20 mouse cellular contexts compared by ENCODE assay signal in genomic region chr5:17843316-17843715, GRCm38 (mm10). TPM values are rescaled to one million over a fixed set of nuclear protein-coding genes. Genes with fewer than 3 reads are reported as not detected.
DNase-seq lines count a peak whose midpoint lies in the region; ATAC-seq and TF ChIP-seq lines count a peak whose summit lies in the region.
"Had no signal": no experiment of that assay in that cellular context is flagged by ENCODE, and none has a peak within 500 bp of the region (broad histone marks: within the 10 kb centered on the region; RNA-seq: fewer than 3 reads in every experiment).

No protein-coding gene starts in this region.

- intact Hi-C loops in heart, postnatal 10 days (cut with DNase I), result no loop called here

- no peak for TF ChIP-seq EP300 in CH12.LX (IDR thresholded peaks at IDR 0.05; ENCODE audit: low read length)

- peaks cover 32% of the 10 kb centered on the region for H3K4me1 ChIP-seq in heart, embryonic 13.5 days
- no peaks in the 10 kb centered on the region; the same call in 1 of the 2 replicates for H3K4me1 ChIP-seq in kidney, embryonic 16.5 days (ENCODE audit: insufficient read depth, low read length)
- H3K4me1 ChIP-seq in CH12.LX (ENCODE audit: control insufficient read depth in 1 of 2, insufficient read depth in 2 of 2), result peaks cover 3 to 34% of the 10 kb centered on the region in 2 experiments; a peak in 2 of 4 replicates
- H3K4me1 ChIP-seq in bone marrow macrophage, adult 2 months (ENCODE audit: control insufficient read depth, insufficient read depth, low read length), result peaks cover 34% of the 10 kb centered on the region
- H3K4me1 ChIP-seq: hindbrain, embryonic 12.5 days; midbrain, embryonic 13.5 days; stomach, embryonic 15.5 days had no signal

- ATAC-seq in heart, embryonic 13.5 days (ENCODE audit: extremely low read depth, insufficient number of reproducible peaks, low FRiP score, low TSS enrichment), result no peak
- ATAC-seq in kidney, embryonic 16.5 days (ENCODE audit: low FRiP score, low TSS enrichment), result no peak
- ATAC-seq: forebrain, embryonic 14.5 days; inflammation-experienced regulatory T-cells, adult 6 months; midbrain, embryonic 13.5 days had no signal

- in situ Hi-C loops in CH12.LX (cut with MboI; ENCODE audit: low pct_ligation_motif_present, low pct_unique_long_range_greater_than_20kb, low sequenced_read_pairs), result loop anchor here (10.0 kb wide), 1 partner anchor 171 kb away; no protein-coding TSS in a partner anchor

- no peak for DNase-seq in heart, postnatal 10 days
- DNase-seq in kidney, postnatal 14 days, result peak; percentile 21
- DNase-seq in CH12.LX (ENCODE audit: extremely low read depth), result no peak
- DNase-seq in layer of hippocampus, postnatal 36 days, result no peak
- DNase-seq: cerebellum, postnatal 25 days; gastrocnemius, postnatal 36 days; left cerebral cortex, postnatal 4 days; right cerebral cortex, postnatal 14 days had no signal

- H3K36me3 ChIP-seq in heart, embryonic 13.5 days, result no peaks in the 10 kb centered on the region
- no peaks in the 10 kb centered on the region for H3K36me3 ChIP-seq in kidney, embryonic 16.5 days (ENCODE audit: insufficient read depth, low read length)
- peaks cover 2 to 5% of the 10 kb centered on the region in 2 experiments for H3K36me3 ChIP-seq in CH12.LX (replicated peaks in 1 of 2; ENCODE audit: control insufficient read depth in 1 of 2, insufficient read depth in 1 of 2, low read length in 1 of 2)
- H3K36me3 ChIP-seq: G1E; hindbrain, embryonic 12.5 days; midbrain, embryonic 13.5 days; stomach, embryonic 15.5 days had no signal

- 67% methylated on average over 5 of the region's 5 CpGs for WGBS in heart, embryonic 13.5 days
- WGBS in kidney, embryonic 16.5 days, result 39% methylated on average over 5 of the region's 5 CpGs

- H3K79me2 ChIP-seq in CH12.LX (replicated peaks; ENCODE audit: control insufficient read depth, extremely low read depth, insufficient read depth, poor library complexity, severe bottlenecking), result peaks cover 35% of the 10 kb centered on the region

- TF ChIP-seq RAD21 in CH12.LX (IDR thresholded peaks at IDR 0.05; ENCODE audit: low read depth, low read length), result no peak

- H3K9ac ChIP-seq in heart, embryonic 13.5 days, result no peak overlapping the region
- no peak overlapping the region for H3K9ac ChIP-seq in kidney, embryonic 16.5 days (replicated peaks; ENCODE audit: low read length)
- no peak overlapping the region for H3K9ac ChIP-seq in CH12.LX (ENCODE audit: insufficient read depth, low read depth)
- H3K9ac ChIP-seq: hindbrain, embryonic 12.5 days; liver, embryonic 14.5 days; midbrain, embryonic 13.5 days; stomach, embryonic 15.5 days had no signal

- no peaks in the 10 kb centered on the region for H3K27me3 ChIP-seq in heart, embryonic 13.5 days (replicated peaks)
- no peaks in the 10 kb centered on the region for H3K27me3 ChIP-seq in kidney, embryonic 16.5 days (ENCODE audit: insufficient read depth, low read length)
- H3K27me3 ChIP-seq in CH12.LX (replicated peaks), result no peaks in the 10 kb centered on the region
- H3K27me3 ChIP-seq: hindbrain, embryonic 12.5 days; midbrain, embryonic 13.5 days; stomach, embryonic 15.5 days had no signal

- no peak overlapping the region for H3K4me3 ChIP-seq in heart, embryonic 13.5 days
- no peak overlapping the region for H3K4me3 ChIP-seq in kidney, embryonic 16.5 days (ENCODE audit: low read length)
- H3K4me3 ChIP-seq in CH12.LX (replicated peaks in 1 of 3; ENCODE audit: low read depth in 2 of 3, low read length in 2 of 3, poor library complexity in 1 of 3), result no peak overlapping the region
- no peak overlapping the region for H3K4me3 ChIP-seq in bone marrow macrophage, adult 2 months (ENCODE audit: insufficient read depth, low read length)
- H3K4me3 ChIP-seq: erythroblast, embryonic 14.5 days; hindbrain, embryonic 12.5 days; layer of hippocampus, adult 2 months; midbrain, embryonic 13.5 days; stomach, embryonic 15.5 days had no signal

- no peak for TF ChIP-seq CTCF in CH12.LX (conservative IDR thresholded peaks at IDR 0.05 in 1 of 2, IDR thresholded peaks at IDR 0.05 in 1 of 2; ENCODE audit: low read depth in 2 of 2, low read length in 2 of 2)
- no peak for TF ChIP-seq CTCF in bone marrow macrophage, adult 2 months (IDR thresholded peaks at IDR 0.05; ENCODE audit: low read depth, low read length)

- TF ChIP-seq POLR2A in CH12.LX (IDR thresholded peaks at IDR 0.05; ENCODE audit: low read depth, low read length), result no peak
- no peak for TF ChIP-seq POLR2A in bone marrow macrophage, adult 2 months (IDR thresholded peaks at IDR 0.05; ENCODE audit: borderline replicate concordance, low read depth, low read length)

- peak overlapping the region; percentile 85 for H3K27ac ChIP-seq in heart, embryonic 13.5 days (replicated peaks)
- H3K27ac ChIP-seq in kidney, embryonic 16.5 days (ENCODE audit: low read length), result no peak overlapping the region
- peak overlapping the region; percentile 79 for H3K27ac ChIP-seq in CH12.LX (ENCODE audit: insufficient read depth, low read depth)
- H3K27ac ChIP-seq in bone marrow macrophage, adult 2 months (ENCODE audit: insufficient read depth, low read depth, low read length), result peak overlapping the region; percentile 67
- H3K27ac ChIP-seq: hindbrain, embryonic 12.5 days; layer of hippocampus, adult 2 months; liver, embryonic 14.5 days; midbrain, embryonic 13.5 days; stomach, embryonic 15.5 days had no signal

- dilution Hi-C loops in CH12.LX (cut with MboI; ENCODE audit: extremely low pct_ligation_motif_present, extremely low pct_unique_long_range_greater_than_20kb, low sequenced_read_pairs), result no loop called here

- no peak overlapping the region for H3K4me2 ChIP-seq in heart, embryonic 13.5 days
- no peak overlapping the region for H3K4me2 ChIP-seq in kidney, embryonic 16.5 days (replicated peaks; ENCODE audit: low read depth, low read length)
- H3K4me2 ChIP-seq in CH12.LX (ENCODE audit: insufficient read depth, low read depth, poor library complexity, severe bottlenecking), result 0 out of 2 replicates have a peak overlapping the region, but pooled peaks have one; percentile 40
- H3K4me2 ChIP-seq: hindbrain, embryonic 12.5 days; midbrain, embryonic 13.5 days; stomach, embryonic 15.5 days had no signal

- no peaks in the 10 kb centered on the region for H3K9me3 ChIP-seq in heart, embryonic 13.5 days
- H3K9me3 ChIP-seq in kidney, embryonic 16.5 days (ENCODE audit: low read length), result no peaks in the 10 kb centered on the region
- H3K9me3 ChIP-seq in CH12.LX (replicated peaks; ENCODE audit: low read length), result no peaks in the 10 kb centered on the region
- H3K9me3 ChIP-seq: G1E; hindbrain, embryonic 12.5 days; midbrain, embryonic 13.5 days; stomach, embryonic 15.5 days had no signal

TF ChIP-seq in CH12.LX, 34 proteins besides CTCF, POLR2A, EP300 and RAD21:
- TF ChIP-seq TCF12 (IDR thresholded peaks at IDR 0.05; ENCODE audit: low read depth, low read length), result no peak
- TF ChIP-seq HCFC1 (IDR thresholded peaks at IDR 0.05; ENCODE audit: low read depth, low read length), result no peak
- no peak for TF ChIP-seq MAFK (IDR thresholded peaks at IDR 0.05; ENCODE audit: insufficient replicate concordance, low read length)
- no peak for TF ChIP-seq SIN3A (IDR thresholded peaks at IDR 0.05; ENCODE audit: low read length)
- no peak for TF ChIP-seq PAX5 (IDR thresholded peaks at IDR 0.05; ENCODE audit: low read length)
- TF ChIP-seq NELFE (IDR thresholded peaks at IDR 0.05; ENCODE audit: low read depth, low read length), result no peak
- no peak for TF ChIP-seq SMC3 (IDR thresholded peaks at IDR 0.05; ENCODE audit: low read depth, low read length)
- no peak for TF ChIP-seq KAT2A (IDR thresholded peaks at IDR 0.05; ENCODE audit: insufficient replicate concordance, low read length)
TF ChIP-seq in CH12.LX: peak in this region for 0.

RNA-seq across cellular contexts. Expression of gene Cd36, which starts 45.3 kb away (rescaled TPM):
- 74.1 and 80.4 TPM in 2 replicates for polyA plus RNA-seq in heart, embryonic 13.5 days (2015; fragmentation: Nextera tagmentation; extraction: Ambion mirVana)
- total RNA-seq in heart, postnatal 10 days (2021), result 1,000 to 10,000 TPM; 1,557 to 1,665 TPM
- 10.1 and 12.7 TPM in 2 replicates for polyA plus RNA-seq in kidney, embryonic 16.5 days (2015; fragmentation: Nextera tagmentation; extraction: Ambion mirVana)
- 145 and 189 TPM in 2 replicates for total RNA-seq in CH12.LX (2012; rRNA removed)
- 690 and 774 TPM in 2 replicates for total RNA-seq in CH12.LX (2014; rRNA removed)
- polyA plus RNA-seq in CH12.LX (2012; ENCODE audit: insufficient read length, low read depth), result 608 and 652 TPM in 2 replicates
- 390 and 451 TPM in 2 replicates for polyA plus RNA-seq in bone marrow macrophage, adult 2 months (2012; ENCODE audit: insufficient read depth, insufficient read length, missing spikeins)
- 1 to 10 TPM; 2.1 to 3.3 TPM for total RNA-seq in layer of hippocampus, postnatal 36 days (2021)
- polyA plus RNA-seq: G1E had no signal
